Mouse (Mus musculus): Measurements from ENCODE around the gene Slc12a3. TPM values are rescaled to one million over a fixed set of nuclear protein-coding genes. Genes with fewer than 3 reads are reported as not detected.

The Slc12a3 gene
- total and polyA plus RNA-seq, 2 experiments from 2014 or later, result 0.05 to 0.21 TPM

DNA sequence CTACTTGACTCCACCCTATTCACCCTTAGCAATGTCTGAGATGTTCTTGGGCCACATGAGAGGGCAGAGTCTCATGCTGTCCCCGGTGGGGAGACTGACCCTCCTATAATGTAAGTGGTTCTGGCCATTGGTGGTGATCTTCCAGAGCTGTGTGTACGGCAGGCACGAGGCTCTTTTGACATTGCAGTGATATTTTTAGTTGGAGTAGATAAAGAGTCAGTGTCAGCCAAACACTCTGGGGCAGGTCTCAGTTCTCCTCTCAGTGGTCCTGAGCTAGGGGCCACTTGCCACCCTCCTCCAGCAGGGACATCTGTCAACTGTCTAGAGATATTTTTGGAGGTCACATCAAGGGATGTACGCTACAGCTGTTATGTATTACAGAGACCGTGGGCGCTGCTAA, 28.2 kb downstream of the Slc12a3 start:
- TF ChIP-seq CTCF (IDR thresholded peaks at IDR 0.05; ENCODE audit: low read depth), result no peak
- H3K4me2 ChIP-seq (ENCODE audit: low read depth, low read length), result no peak overlapping the region
- ATAC-seq (no peak), DNase-seq (ENCODE audit: low spot score) (no peak)
- H3K36me3 ChIP-seq (ENCODE audit: insufficient read depth, low read length), result no peaks in the 10 kb centered on the region
- no peaks in the 10 kb centered on the region for H3K27me3 ChIP-seq (ENCODE audit: insufficient read depth, low read length)
- no peak overlapping the region for H3K4me3 ChIP-seq (ENCODE audit: low read length)
- H3K27ac ChIP-seq, result no peak overlapping the region
- H3K9me3 ChIP-seq (ENCODE audit: low read length), result no peaks in the 10 kb centered on the region
- H3K4me1 ChIP-seq (ENCODE audit: insufficient read depth, low read length), result 0 out of 2 replicates have a peak, but pooled peaks cover 9% of the 10 kb centered on the region
- H3K9ac ChIP-seq (replicated peaks; ENCODE audit: low read length), result no peak overlapping the region
- 78% methylated on average over 6 of the region's 6 CpGs for WGBS

DNA sequence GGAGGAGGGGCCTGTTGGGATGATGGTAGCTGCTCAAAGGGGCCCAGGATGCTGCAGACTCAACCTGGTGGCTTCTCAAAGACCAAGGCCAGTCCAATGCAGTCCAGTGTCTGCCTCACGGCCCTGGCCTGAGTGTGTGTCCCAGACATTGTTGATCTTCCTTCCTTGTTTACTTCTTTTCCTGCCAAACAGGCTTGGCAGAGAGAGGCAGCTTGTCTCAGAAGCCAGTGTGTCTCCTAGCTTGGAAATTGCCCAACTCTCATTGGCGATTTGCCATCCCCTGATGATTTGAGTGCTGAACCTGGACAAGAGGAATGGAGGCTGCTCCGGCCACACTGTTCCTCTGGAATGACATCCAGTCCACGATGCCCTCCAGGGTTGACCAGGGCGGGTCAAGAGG, 29.5 kb downstream of the Slc12a3 start:
- no peaks in the 10 kb centered on the region for H3K27me3 ChIP-seq (ENCODE audit: insufficient read depth, low read length)
- ATAC-seq (peak; percentile 60; the same call in 1 of the 2 replicates), DNase-seq (ENCODE audit: low spot score) (peak; percentile 83)
- WGBS, result 41% methylated on average over 5 of the region's 5 CpGs
- H3K36me3 ChIP-seq (ENCODE audit: insufficient read depth, low read length), result no peaks in the 10 kb centered on the region
- H3K9me3 ChIP-seq (ENCODE audit: low read length), result no peaks in the 10 kb centered on the region
- H3K4me1 ChIP-seq (ENCODE audit: insufficient read depth, low read length), result 0 out of 2 replicates have a peak, but pooled peaks cover 9% of the 10 kb centered on the region
- H3K27ac ChIP-seq, result no peak overlapping the region; the same call in 1 of the 2 replicates
- no peak for TF ChIP-seq CTCF (IDR thresholded peaks at IDR 0.05; ENCODE audit: low read depth)
- H3K4me3 ChIP-seq (ENCODE audit: low read length), result no peak overlapping the region
- no peak overlapping the region for H3K4me2 ChIP-seq (ENCODE audit: low read depth, low read length)
- H3K9ac ChIP-seq (replicated peaks; ENCODE audit: low read length), result no peak overlapping the region

DNA sequence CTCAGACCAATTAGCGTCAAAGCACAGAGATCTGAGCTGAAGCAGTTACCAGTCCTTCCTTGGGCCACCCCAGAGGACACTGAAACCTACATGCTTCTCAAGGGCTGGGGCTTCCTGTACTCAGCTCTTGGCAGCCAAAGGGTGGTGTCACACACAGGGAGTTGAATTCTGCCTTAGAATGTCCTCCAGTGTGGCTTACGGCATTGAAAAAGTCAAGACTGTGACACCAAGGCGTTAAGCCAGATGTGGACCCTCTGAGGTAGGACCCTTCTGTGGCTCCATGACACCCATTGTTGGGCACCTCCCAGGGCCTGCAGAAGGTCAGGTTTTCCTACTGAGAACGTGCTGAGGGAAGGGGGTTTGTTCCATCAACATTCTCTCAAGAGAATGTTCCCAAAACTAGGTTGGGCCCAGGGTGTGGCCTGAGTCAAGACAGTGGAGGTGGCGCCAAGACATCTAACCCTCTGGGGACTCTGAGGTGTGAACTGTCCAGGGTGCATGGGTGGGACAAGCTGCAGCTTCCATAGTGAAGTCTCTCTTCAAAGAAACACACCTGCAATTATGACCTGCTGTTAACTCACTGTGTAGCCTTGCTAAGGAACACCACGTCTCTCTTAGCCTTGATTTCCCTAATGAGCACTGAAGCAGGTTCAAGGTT, 32.9 kb downstream of the Slc12a3 start:
- WGBS, result 86% methylated on average over 6 of the region's 6 CpGs
- ATAC-seq (no peak), DNase-seq (ENCODE audit: low spot score) (no peak)
- no peaks in the 10 kb centered on the region for H3K36me3 ChIP-seq (ENCODE audit: insufficient read depth, low read length)
- no peak overlapping the region for H3K4me3 ChIP-seq (ENCODE audit: low read length)
- no peaks in the 10 kb centered on the region for H3K27me3 ChIP-seq (ENCODE audit: insufficient read depth, low read length)
- H3K9me3 ChIP-seq (ENCODE audit: low read length), result no peaks in the 10 kb centered on the region
- 0 out of 2 replicates have a peak, but pooled peaks cover 9% of the 10 kb centered on the region for H3K4me1 ChIP-seq (ENCODE audit: insufficient read depth, low read length)
- H3K9ac ChIP-seq (replicated peaks; ENCODE audit: low read length), result no peak overlapping the region
- no peak overlapping the region for H3K27ac ChIP-seq
- no peak overlapping the region for H3K4me2 ChIP-seq (ENCODE audit: low read depth, low read length)
- TF ChIP-seq CTCF (IDR thresholded peaks at IDR 0.05; ENCODE audit: low read depth), result no peak

DNA sequence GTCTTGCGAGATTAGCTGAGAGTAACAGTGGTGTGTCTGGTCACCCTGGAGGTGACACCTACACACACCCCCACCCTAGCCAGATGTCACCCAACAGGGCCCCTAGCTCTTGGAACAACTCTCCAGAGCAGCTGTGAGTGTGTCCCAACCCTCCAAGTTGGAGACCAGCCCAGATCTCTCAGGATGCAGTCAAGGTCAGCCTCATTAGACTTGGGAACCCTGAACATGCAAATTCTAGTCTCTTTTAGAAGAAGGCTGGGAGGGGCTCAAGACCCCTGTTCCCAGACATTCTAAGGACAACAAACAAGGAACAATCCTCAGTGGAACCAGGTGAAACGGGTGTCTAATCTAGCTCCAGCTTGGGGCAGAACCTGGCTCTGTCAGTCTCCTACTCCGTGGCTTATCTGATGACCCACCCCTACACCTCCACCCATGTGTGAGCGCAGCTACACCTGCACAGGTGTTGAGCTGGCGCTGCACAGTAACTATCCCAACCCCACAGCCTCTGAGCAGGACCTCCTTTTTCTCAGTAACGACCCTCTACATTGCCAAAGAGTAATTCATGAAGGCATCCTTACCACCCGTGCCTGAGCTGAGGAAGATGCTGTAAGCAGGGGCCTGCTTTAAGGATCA, 33.7 kb downstream of the Slc12a3 start:
- no peak for TF ChIP-seq CTCF (IDR thresholded peaks at IDR 0.05; ENCODE audit: low read depth)
- Histone ChIP-seq H3K27me3 (ENCODE audit: insufficient read depth, low read length) (no peaks in the 10 kb centered on the region), H3K4me1 (ENCODE audit: insufficient read depth, low read length) (0 out of 2 replicates have a peak, but pooled peaks cover 9% of the 10 kb centered on the region), H3K4me2 (ENCODE audit: low read depth, low read length) (no peak overlapping the region), H3K9me3 (ENCODE audit: low read length) (no peaks in the 10 kb centered on the region), H3K4me3 (ENCODE audit: low read length) (no peak overlapping the region), H3K9ac (replicated peaks; ENCODE audit: low read length) (no peak overlapping the region), H3K36me3 (ENCODE audit: insufficient read depth, low read length) (no peaks in the 10 kb centered on the region), H3K27ac (0 out of 2 replicates have a peak overlapping the region, but pooled peaks have one; percentile 21)
- ATAC-seq (no peak), DNase-seq (ENCODE audit: low spot score) (no peak)
- whole genome bisulfite sequencing, result 85% methylated on average over 7 of the region's 7 CpGs

DNA sequence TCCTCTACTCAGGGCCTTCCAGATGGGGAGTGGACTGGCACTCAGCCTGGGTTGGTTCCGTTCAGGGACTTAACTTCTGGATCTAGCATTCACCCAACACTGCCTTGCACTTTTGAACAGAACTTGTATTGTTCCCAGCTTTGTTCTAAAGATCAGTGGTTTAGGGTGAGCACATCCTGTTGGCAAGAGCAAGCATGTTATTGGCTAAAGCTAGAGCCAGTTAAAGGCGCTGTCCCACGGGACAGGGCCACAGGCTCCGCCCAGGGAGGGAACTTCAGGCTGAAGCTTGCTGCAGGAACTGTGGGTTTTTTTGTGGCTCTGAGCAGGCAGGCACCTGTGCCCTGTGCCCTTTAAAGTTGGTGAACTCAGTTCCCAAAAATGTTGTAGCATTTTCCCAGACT, 34.3 kb downstream of the Slc12a3 start:
- H3K4me2 ChIP-seq (ENCODE audit: low read depth, low read length), result no peak overlapping the region
- 0 out of 2 replicates have a peak overlapping the region, but pooled peaks have one; percentile 21 for H3K27ac ChIP-seq
- no peak overlapping the region for H3K4me3 ChIP-seq (ENCODE audit: low read length)
- ATAC-seq, result no peak
- WGBS, result 50% methylated on average over 4 of the region's 4 CpGs
- no peak for TF ChIP-seq CTCF (IDR thresholded peaks at IDR 0.05; ENCODE audit: low read depth)
- 0 out of 2 replicates have a peak, but pooled peaks cover 8% of the 10 kb centered on the region for H3K4me1 ChIP-seq (ENCODE audit: insufficient read depth, low read length)
- peak; percentile 49 for DNase-seq (ENCODE audit: low spot score)
- H3K36me3 ChIP-seq (ENCODE audit: insufficient read depth, low read length), result no peaks in the 10 kb centered on the region
- H3K9me3 ChIP-seq (ENCODE audit: low read length), result no peaks in the 10 kb centered on the region
- no peaks in the 10 kb centered on the region for H3K27me3 ChIP-seq (ENCODE audit: insufficient read depth, low read length)
- no peak overlapping the region for H3K9ac ChIP-seq (replicated peaks; ENCODE audit: low read length)

DNA sequence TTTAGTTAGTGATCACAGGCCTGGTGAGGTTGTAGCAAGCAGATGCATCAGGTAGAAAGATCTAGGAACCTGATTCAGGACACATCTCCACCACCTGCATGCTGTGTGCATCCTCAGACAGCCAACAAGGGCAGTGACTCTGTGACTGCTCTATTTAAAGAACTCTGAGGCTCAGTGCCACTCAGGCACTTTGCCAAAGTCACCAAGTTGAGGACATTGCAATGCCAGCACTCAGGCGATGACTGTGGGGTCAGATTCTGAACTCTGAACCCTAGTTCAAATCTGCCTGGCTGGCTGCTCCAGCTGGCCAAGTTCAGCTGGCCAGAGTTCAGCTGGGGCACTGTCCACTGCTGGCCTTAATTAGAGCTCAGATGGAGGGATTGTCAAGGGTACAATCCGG, 34.9 kb downstream of the Slc12a3 start:
- H3K36me3 ChIP-seq (ENCODE audit: insufficient read depth, low read length), result no peaks in the 10 kb centered on the region
- H3K9ac ChIP-seq (replicated peaks; ENCODE audit: low read length), result no peak overlapping the region
- H3K4me2 ChIP-seq (ENCODE audit: low read depth, low read length), result no peak overlapping the region
- DNase-seq (ENCODE audit: low spot score) (peak; percentile 21), ATAC-seq (no peak)
- no peaks in the 10 kb centered on the region for H3K27me3 ChIP-seq (ENCODE audit: insufficient read depth, low read length)
- H3K9me3 ChIP-seq (ENCODE audit: low read length), result no peaks in the 10 kb centered on the region
- 69% methylated on average over 2 of the region's 2 CpGs for WGBS
- no peak for TF ChIP-seq CTCF (IDR thresholded peaks at IDR 0.05; ENCODE audit: low read depth)
- no peak overlapping the region for H3K27ac ChIP-seq
- 0 out of 2 replicates have a peak, but pooled peaks cover 2% of the 10 kb centered on the region for H3K4me1 ChIP-seq (ENCODE audit: insufficient read depth, low read length)
- no peak overlapping the region for H3K4me3 ChIP-seq (ENCODE audit: low read length)
